Mouse (Mus musculus) embryonic facial prominence, embryonic 13.5 days (tissue): ENCODE results near the gene Sobp. TPM values are rescaled to one million over a fixed set of nuclear protein-coding genes. Genes with fewer than 3 reads are reported as not detected.
A peak's percentile ranks its signal among the peaks of the same experiment; 100 is the strongest.

Source experiments
- ATAC-seq: fragments of 200-750 bp; cut with Nextera tagmentation; 2 replicates; pipeline ENCODE4 v1.8.0; 2017; ENCODE audit warnings: low read depth; ENCODE audit not compliant: insufficient number of reproducible peaks, insufficient read depth, low FRiP score, low TSS enrichment
- H3K27ac ChIP-seq: fragments of 300-500 bp; sonication (generic); 2 replicates; pipeline ENCODE4 v1.5.1; 2015; ENCODE audit warnings: moderate library complexity, mild to moderate bottlenecking, inconsistent platforms
- H3K27me3 ChIP-seq: fragments of 300-500 bp; sonication (generic); 2 replicates; pipeline ENCODE4 v1.6.1; 2015; ENCODE audit warnings: mild to moderate bottlenecking, inconsistent platforms
- H3K36me3 ChIP-seq: fragments of 300-500 bp; sonication (generic); 2 replicates; pipeline ENCODE4 v1.6.1; 2015; ENCODE audit warnings: mild to moderate bottlenecking, inconsistent platforms
- H3K4me1 ChIP-seq: fragments of 300-500 bp; sonication (generic); 2 replicates; pipeline ENCODE4 v1.6.1; 2015; ENCODE audit warnings: inconsistent platforms
- H3K4me2 ChIP-seq: fragments of 300-500 bp; sonication (generic); 2 replicates; pipeline ENCODE4 v1.6.1; 2015; ENCODE audit warnings: moderate library complexity, mild to moderate bottlenecking, inconsistent platforms
- H3K4me3 ChIP-seq: fragments of 300-500 bp; sonication (generic); 2 replicates; pipeline ENCODE4 v1.5.1; 2015; ENCODE audit warnings: mild to moderate bottlenecking, inconsistent platforms
- H3K9ac ChIP-seq: fragments of 300-500 bp; sonication (generic); 2 replicates; pipeline ENCODE4 v1.6.1; 2015; ENCODE audit warnings: mild to moderate bottlenecking, inconsistent platforms
- H3K9me3 ChIP-seq: fragments of 300-500 bp; sonication (generic); 2 replicates; pipeline ENCODE4 v1.6.1; 2016; ENCODE audit warnings: inconsistent platforms
- WGBS: fragments of 180-500 bp; shearing (Covaris S2); methylation state at CpG from one replicate; pipeline ENCODE4 v1.1.7; 2015; ENCODE audit warnings: mixed read lengths; 5-methylcytosine and 5-hydroxymethylcytosine counted together
- polyA plus RNA-seq: library from polyadenylated mRNA; unstranded; fragments of >200 nt; fragmentation: Nextera tagmentation; extraction: Ambion mirVana; gene quantifications from 2 replicates; pipeline ENCODE4 v1.2.1, GENCODE M21; 2015

Gene Sobp
- polyA plus RNA-seq, 1 experiment from 2014 or later: 5.4 TPM

GRCm38 (mm10) chr10:43083288-43084086 lies 90.8 kb downstream of the Sobp start:
- H3K9me3 ChIP-seq: no peaks in the 10 kb centered on the region
- no peak overlapping the region for H3K9ac ChIP-seq
- no peak for ATAC-seq
- no peaks in the 10 kb centered on the region for H3K4me1 ChIP-seq
- WGBS: 71% methylated on average over 8 of the region's 9 CpGs
- H3K36me3 ChIP-seq: peaks cover 15% of the 10 kb centered on the region
- no peak overlapping the region for H3K4me2 ChIP-seq
- H3K4me3 ChIP-seq: no peak overlapping the region
- H3K27ac ChIP-seq: no peak overlapping the region
- H3K27me3 ChIP-seq: no peaks in the 10 kb centered on the region

GRCm38 (mm10) chr10:43081316-43081715 lies 93.0 kb downstream of the Sobp start:
- Histone ChIP-seq H3K4me2 (no peak overlapping the region), H3K27me3 (no peaks in the 10 kb centered on the region), H3K9me3 (no peaks in the 10 kb centered on the region), H3K4me1 (peaks cover under 1% of the 10 kb centered on the region; the same call in 1 of the 2 replicates), H3K27ac (no peak overlapping the region), H3K4me3 (no peak overlapping the region), H3K36me3 (no peaks in the 10 kb centered on the region), H3K9ac (no peak overlapping the region)
- no peak for ATAC-seq
- 83% methylated on average over 3 of the region's 3 CpGs for WGBS

GRCm38 (mm10) chr10:43075535-43076152 lies 98.7 kb downstream of the Sobp start:
- no peaks in the 10 kb centered on the region for H3K36me3 ChIP-seq
- H3K4me1 ChIP-seq: peaks cover 25% of the 10 kb centered on the region
- no peak overlapping the region for H3K9ac ChIP-seq
- no peak for ATAC-seq
- peak overlapping the region; percentile 26 for H3K4me2 ChIP-seq
- no peaks in the 10 kb centered on the region for H3K27me3 ChIP-seq
- no peak overlapping the region for H3K4me3 ChIP-seq
- no peak overlapping the region for H3K27ac ChIP-seq
- no peaks in the 10 kb centered on the region for H3K9me3 ChIP-seq
- WGBS: 47% methylated on average over 13 of the region's 13 CpGs

GRCm38 (mm10) chr10:43073281-43073680 lies 101.0 kb downstream of the Sobp start:
- Histone ChIP-seq H3K9me3 (no peaks in the 10 kb centered on the region), H3K4me3 (no peak overlapping the region), H3K27ac (no peak overlapping the region), H3K4me1 (peaks cover 25% of the 10 kb centered on the region), H3K4me2 (no peak overlapping the region), H3K36me3 (no peaks in the 10 kb centered on the region), H3K9ac (no peak overlapping the region), H3K27me3 (no peaks in the 10 kb centered on the region)
- WGBS: 54% methylated on average over 8 of the region's 8 CpGs
- no peak for ATAC-seq

GRCm38 (mm10) chr10:43070893-43071292 lies 103.4 kb downstream of the Sobp start:
- peaks cover 21% of the 10 kb centered on the region for H3K4me1 ChIP-seq
- no peak overlapping the region for H3K4me2 ChIP-seq
- H3K36me3 ChIP-seq: peaks cover 6% of the 10 kb centered on the region; the same call in 1 of the 2 replicates
- no peak for ATAC-seq
- H3K4me3 ChIP-seq: no peak overlapping the region
- no peak overlapping the region for H3K9ac ChIP-seq
- WGBS: 81% methylated on average over 6 of the region's 6 CpGs
- no peaks in the 10 kb centered on the region for H3K9me3 ChIP-seq
- no peak overlapping the region for H3K27ac ChIP-seq
- no peaks in the 10 kb centered on the region for H3K27me3 ChIP-seq

GRCm38 (mm10) chr10:43065331-43065730 lies 109.0 kb downstream of the Sobp start:
- Histone ChIP-seq H3K4me1 (peaks cover 4% of the 10 kb centered on the region; the same call in 1 of the 2 replicates), H3K9me3 (no peaks in the 10 kb centered on the region), H3K36me3 (peaks cover 18% of the 10 kb centered on the region; the same call in 1 of the 2 replicates), H3K4me3 (no peak overlapping the region), H3K27me3 (no peaks in the 10 kb centered on the region), H3K4me2 (no peak overlapping the region), H3K9ac (no peak overlapping the region), H3K27ac (no peak overlapping the region)
- WGBS: 86% methylated on average over 7 of the region's 7 CpGs
- no peak for ATAC-seq

- WGBS: 79% methylated on average over 11 of the region's 11 CpGs
- H3K36me3 ChIP-seq: peaks cover 18% of the 10 kb centered on the region; the same call in 1 of the 2 replicates
- H3K9ac ChIP-seq: no peak overlapping the region
- peaks cover 4% of the 10 kb centered on the region; the same call in 1 of the 2 replicates for H3K4me1 ChIP-seq
- no peak overlapping the region for H3K4me2 ChIP-seq
- no peak for ATAC-seq
- no peak overlapping the region for H3K4me3 ChIP-seq
- H3K9me3 ChIP-seq: no peaks in the 10 kb centered on the region
- H3K27me3 ChIP-seq: no peaks in the 10 kb centered on the region
- H3K27ac ChIP-seq: no peak overlapping the region
Measured at GRCm38 (mm10) chr10:43061519-43062105, 112.7 kb downstream of the Sobp start.

GRCm38 (mm10) chr10:43055405-43055804 lies 118.9 kb downstream of the Sobp start:
- Histone ChIP-seq H3K4me3 (no peak overlapping the region), H3K27ac (no peak overlapping the region), H3K4me2 (no peak overlapping the region), H3K9ac (no peak overlapping the region), H3K27me3 (no peaks in the 10 kb centered on the region), H3K36me3 (no peaks in the 10 kb centered on the region; the same call in 1 of the 2 replicates), H3K4me1 (peaks cover 22% of the 10 kb centered on the region), H3K9me3 (no peaks in the 10 kb centered on the region)
- WGBS: 70% methylated on average over 2 of the region's 2 CpGs
- no peak for ATAC-seq

GRCm38 (mm10) chr10:43054776-43055175 lies 119.6 kb downstream of the Sobp start:
- Histone ChIP-seq H3K4me3 (no peak overlapping the region), H3K27ac (peak overlapping the region; percentile 64), H3K36me3 (no peaks in the 10 kb centered on the region; the same call in 1 of the 2 replicates), H3K9ac (no peak overlapping the region), H3K27me3 (no peaks in the 10 kb centered on the region), H3K9me3 (no peaks in the 10 kb centered on the region), H3K4me1 (peaks cover 22% of the 10 kb centered on the region), H3K4me2 (no peak overlapping the region)
- ATAC-seq: no peak
- 55% methylated on average over 8 of the region's 8 CpGs for WGBS

- 52% methylated on average over 10 of the region's 10 CpGs for whole genome bisulfite sequencing
Measured at GRCm38 (mm10) chr10:43053861-43054560, 120.3 kb downstream of the Sobp start.

GRCm38 (mm10) chr10:43052462-43052861 lies 121.9 kb downstream of the Sobp start:
- Histone ChIP-seq H3K36me3 (no peaks in the 10 kb centered on the region; the same call in 1 of the 2 replicates), H3K4me3 (no peak overlapping the region), H3K9me3 (no peaks in the 10 kb centered on the region), H3K4me2 (no peak overlapping the region), H3K27me3 (no peaks in the 10 kb centered on the region), H3K9ac (no peak overlapping the region), H3K27ac (no peak overlapping the region), H3K4me1 (peaks cover 26% of the 10 kb centered on the region)
- 54% methylated on average over 5 of the region's 5 CpGs for WGBS
- no peak for ATAC-seq

More at GRCm38 (mm10) chr10:43053861-43054560, 120.3 kb downstream of the Sobp start:
- H3K4me2 ChIP-seq: no peak overlapping the region
- no peak for ATAC-seq
- no peak overlapping the region for H3K4me3 ChIP-seq
- H3K27ac ChIP-seq: peak overlapping the region; percentile 64
- H3K9ac ChIP-seq: no peak overlapping the region
- H3K36me3 ChIP-seq: no peaks in the 10 kb centered on the region; the same call in 1 of the 2 replicates
- H3K9me3 ChIP-seq: no peaks in the 10 kb centered on the region
- H3K27me3 ChIP-seq: no peaks in the 10 kb centered on the region
- H3K4me1 ChIP-seq: peaks cover 22% of the 10 kb centered on the region
